Mouse (Mus musculus) limb, embryonic 10.5 days (tissue): ENCODE data around the gene Ralgapa2. TPM values are rescaled to one million over a fixed set of nuclear protein-coding genes. Genes with fewer than 3 reads are reported as not detected.

Source experiments
- DNase-seq: peaks from one replicate; pipeline ENCODE4 v3.0.0-alpha.2; 2017; ENCODE audit warnings: low spot score
- H3K27ac ChIP-seq: fragments of 300-500 bp; sonication (generic); 2 replicates; pipeline ENCODE4 v1.5.1; 2016; ENCODE audit warnings: mild to moderate bottlenecking
- H3K27me3 ChIP-seq: fragments of 300-500 bp; sonication (generic); 2 replicates; pipeline ENCODE4 v1.6.1; 2016; ENCODE audit warnings: low read depth, mild to moderate bottlenecking; ENCODE audit not compliant: poor library complexity, severe bottlenecking
- H3K36me3 ChIP-seq: fragments of 300-500 bp; sonication (generic); 2 replicates; pipeline ENCODE4 v1.6.1; 2016; ENCODE audit warnings: mild to moderate bottlenecking, moderate library complexity
- H3K4me1 ChIP-seq: fragments of 300-500 bp; sonication (generic); 2 replicates; pipeline ENCODE4 v1.6.1; 2016
- H3K4me3 ChIP-seq: fragments of 300-500 bp; sonication (generic); 2 replicates; pipeline ENCODE4 v1.5.1; 2016; ENCODE audit warnings: mild to moderate bottlenecking, moderate library complexity
- H3K9me3 ChIP-seq: fragments of 300-500 bp; sonication (generic); replicated peaks from 2 replicates; pipeline ENCODE4 v1.6.1; 2016; ENCODE audit warnings: mild to moderate bottlenecking
- WGBS: fragments of 180-500 bp; shearing (Covaris S2); methylation state at CpG from one replicate; pipeline ENCODE4 v1.1.7; 2016; 5-methylcytosine and 5-hydroxymethylcytosine counted together
- polyA plus RNA-seq: library from polyadenylated mRNA; unstranded; fragments of >200 nt; fragmentation: Nextera tagmentation; extraction: Ambion mirVana; gene quantifications from 2 replicates; pipeline ENCODE4 v1.2.1, GENCODE M21; 2016

The Ralgapa2 gene
- polyA plus RNA-seq, 1 experiment from 2014 or later, result 9.0 TPM

- no peak for DNase-seq
- H3K4me1 ChIP-seq, result no peaks in the 10 kb centered on the region
- H3K27me3 ChIP-seq, result no peaks in the 10 kb centered on the region
- no peaks in the 10 kb centered on the region for H3K9me3 ChIP-seq
- WGBS, result 90% methylated on average over 4 of the region's 4 CpGs
- H3K36me3 ChIP-seq, result no peaks in the 10 kb centered on the region
- no peak overlapping the region for H3K27ac ChIP-seq
- no peak overlapping the region for H3K4me3 ChIP-seq
Observed at GRCm38 (mm10) chr2:146524685-146525415, 12.7 kb upstream of the Ralgapa2 start.

DNA sequence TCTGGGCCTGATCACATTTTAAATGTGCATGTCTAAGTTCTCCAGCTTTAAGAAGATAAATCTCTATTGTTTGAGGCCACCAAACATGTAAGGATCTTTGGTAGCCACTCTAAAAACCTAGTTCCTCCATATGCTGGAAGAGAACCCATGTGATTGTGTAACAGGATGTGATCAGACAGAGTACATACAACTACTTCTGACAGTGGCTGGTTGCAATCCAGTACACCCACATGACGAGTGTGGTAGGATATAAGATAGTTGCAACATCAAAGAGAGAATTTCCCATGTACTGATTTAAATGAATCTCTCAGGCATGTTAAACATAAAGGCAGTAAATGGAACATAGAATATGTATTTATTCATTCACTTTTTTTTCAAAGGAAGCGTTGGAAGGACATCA is 4.8 kb upstream of the Ralgapa2 start:
- DNase-seq, result no peak
- H3K27ac ChIP-seq, result no peak overlapping the region
- 89% methylated on average over 2 of the region's 2 CpGs for WGBS
- no peaks in the 10 kb centered on the region for H3K9me3 ChIP-seq
- no peaks in the 10 kb centered on the region for H3K27me3 ChIP-seq
- no peaks in the 10 kb centered on the region for H3K36me3 ChIP-seq
- H3K4me1 ChIP-seq, result no peaks in the 10 kb centered on the region; the same call in 1 of the 2 replicates
- H3K4me3 ChIP-seq, result no peak overlapping the region

- no peak overlapping the region for H3K4me3 ChIP-seq
- no peaks in the 10 kb centered on the region for H3K36me3 ChIP-seq
- H3K9me3 ChIP-seq, result no peaks in the 10 kb centered on the region
- DNase-seq, result no peak
- H3K4me1 ChIP-seq, result peaks cover 9% of the 10 kb centered on the region
- H3K27me3 ChIP-seq, result no peaks in the 10 kb centered on the region
- 85% methylated on average over 2 of the region's 2 CpGs for WGBS
- H3K27ac ChIP-seq, result no peak overlapping the region
Observed at GRCm38 (mm10) chr2:146515081-146515480, 2.9 kb upstream of the Ralgapa2 start.

- whole genome bisulfite sequencing, result 81% methylated on average over 2 of the region's 2 CpGs
- Histone ChIP-seq H3K4me3 (peak overlapping the region; percentile 90), H3K4me1 (peaks cover 9% of the 10 kb centered on the region), H3K9me3 (no peaks in the 10 kb centered on the region), H3K27ac (0 out of 2 replicates have a peak overlapping the region, but pooled peaks have one; percentile 92), H3K27me3 (no peaks in the 10 kb centered on the region), H3K36me3 (no peaks in the 10 kb centered on the region)
- DNase-seq, result no peak
Observed at GRCm38 (mm10) chr2:146512581-146512920, 407 bp upstream of the Ralgapa2 start.

GRCm38 (mm10) chr2:146511401-146511865 is 711 bp downstream of the Ralgapa2 start:
- no peak for DNase-seq
- H3K4me1 ChIP-seq, result peaks cover 9% of the 10 kb centered on the region
- WGBS, result under 1% methylated on average over 21 of the region's 22 CpGs
- H3K27me3 ChIP-seq, result no peaks in the 10 kb centered on the region
- no peaks in the 10 kb centered on the region for H3K36me3 ChIP-seq
- no peaks in the 10 kb centered on the region for H3K9me3 ChIP-seq
- H3K27ac ChIP-seq, result peak overlapping the region; percentile 92
- peak overlapping the region; percentile 90 for H3K4me3 ChIP-seq

GRCm38 (mm10) chr2:146510780-146511179 is 1.4 kb downstream of the Ralgapa2 start:
- Histone ChIP-seq H3K9me3 (no peaks in the 10 kb centered on the region), H3K36me3 (no peaks in the 10 kb centered on the region), H3K27ac (no peak overlapping the region), H3K4me3 (peak overlapping the region; percentile 90), H3K4me1 (peaks cover 9% of the 10 kb centered on the region), H3K27me3 (no peaks in the 10 kb centered on the region)
- WGBS, result 36% methylated on average over 1 of the region's 1 CpGs
- DNase-seq, result peak; percentile 31

DNA sequence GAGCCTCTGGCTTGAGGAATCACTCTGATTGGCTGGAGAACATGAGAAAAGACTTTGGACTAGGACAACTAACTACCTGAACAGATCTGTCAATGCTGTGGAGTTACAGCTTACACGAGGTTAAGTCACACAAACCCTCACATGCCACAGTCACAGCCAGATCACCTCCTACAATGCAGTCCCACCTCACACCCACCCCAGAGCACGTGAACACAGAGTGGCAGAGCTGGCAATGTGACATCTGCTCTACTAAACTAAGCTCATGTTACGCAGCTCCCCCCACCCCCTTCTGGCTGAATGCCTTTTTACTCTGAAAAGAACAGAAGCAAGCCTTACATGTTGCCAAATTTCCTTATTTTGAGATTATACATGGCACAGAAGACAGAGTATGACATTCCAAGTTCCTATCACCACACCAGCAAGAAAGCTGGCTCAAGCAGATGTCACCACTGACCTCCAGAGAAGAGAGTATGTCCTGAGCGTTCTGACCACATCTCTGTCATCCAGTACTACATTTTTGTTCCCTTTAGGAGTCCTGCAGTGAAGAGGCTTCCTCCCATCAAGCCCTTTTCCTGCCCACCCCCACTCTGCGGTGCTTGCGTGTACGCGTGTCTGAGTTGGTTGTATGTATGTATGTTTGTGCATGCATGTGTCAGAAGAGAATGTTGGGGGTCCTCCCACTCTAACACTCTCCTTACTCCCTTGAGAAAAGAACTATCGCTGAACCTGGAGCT is 9.4 kb downstream of the Ralgapa2 start:
- Histone ChIP-seq H3K36me3 (no peaks in the 10 kb centered on the region), H3K27ac (no peak overlapping the region), H3K27me3 (no peaks in the 10 kb centered on the region), H3K4me3 (no peak overlapping the region), H3K9me3 (no peaks in the 10 kb centered on the region), H3K4me1 (peaks cover 10% of the 10 kb centered on the region)
- WGBS, result 76% methylated on average over 9 of the region's 9 CpGs
- DNase-seq, result no peak

- DNase-seq, result no peak
- no peaks in the 10 kb centered on the region for H3K36me3 ChIP-seq
- WGBS, result 98% methylated on average over 1 of the region's 1 CpGs
- peaks cover 10% of the 10 kb centered on the region for H3K4me1 ChIP-seq
- H3K27me3 ChIP-seq, result no peaks in the 10 kb centered on the region
- H3K27ac ChIP-seq, result no peak overlapping the region
- no peak overlapping the region for H3K4me3 ChIP-seq
- H3K9me3 ChIP-seq, result no peaks in the 10 kb centered on the region
Observed at GRCm38 (mm10) chr2:146500067-146500466, 12.1 kb downstream of the Ralgapa2 start.

DNA sequence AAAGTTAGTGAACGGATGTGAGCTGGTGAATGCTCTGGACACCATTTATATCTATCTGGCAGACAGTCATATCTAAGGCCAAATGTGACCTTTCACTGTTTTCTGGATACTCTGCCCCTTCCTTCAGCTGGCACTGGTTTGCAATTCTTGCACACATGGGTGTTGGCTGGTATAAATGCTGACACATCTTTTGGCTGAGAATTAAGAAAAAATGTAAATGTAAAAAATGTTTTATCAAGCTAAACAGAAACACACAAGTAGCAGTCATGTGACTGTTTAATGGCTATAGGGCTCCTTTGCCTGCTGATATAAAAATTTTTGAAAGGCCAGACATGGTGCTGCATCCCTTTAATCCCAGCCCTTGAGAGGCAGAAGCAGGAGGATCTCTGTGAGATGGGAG is 13.0 kb downstream of the Ralgapa2 start:
- no peak for DNase-seq
- WGBS, result 96% methylated on average over 1 of the region's 1 CpGs

GRCm38 (mm10) chr2:146498298-146498697 is 13.8 kb downstream of the Ralgapa2 start:
- H3K9me3 ChIP-seq, result no peaks in the 10 kb centered on the region
- no peak for DNase-seq
- WGBS, result 86% methylated on average over 6 of the region's 6 CpGs
- H3K27me3 ChIP-seq, result no peaks in the 10 kb centered on the region
- H3K4me3 ChIP-seq, result no peak overlapping the region
- H3K4me1 ChIP-seq, result peaks cover 10% of the 10 kb centered on the region
- H3K36me3 ChIP-seq, result no peaks in the 10 kb centered on the region
- no peak overlapping the region for H3K27ac ChIP-seq

More for the DNA sequence above, 13.0 kb downstream of the Ralgapa2 start:
- Histone ChIP-seq H3K27ac (no peak overlapping the region), H3K9me3 (no peaks in the 10 kb centered on the region), H3K4me1 (peaks cover 10% of the 10 kb centered on the region), H3K27me3 (no peaks in the 10 kb centered on the region), H3K36me3 (no peaks in the 10 kb centered on the region), H3K4me3 (no peak overlapping the region)

DNA sequence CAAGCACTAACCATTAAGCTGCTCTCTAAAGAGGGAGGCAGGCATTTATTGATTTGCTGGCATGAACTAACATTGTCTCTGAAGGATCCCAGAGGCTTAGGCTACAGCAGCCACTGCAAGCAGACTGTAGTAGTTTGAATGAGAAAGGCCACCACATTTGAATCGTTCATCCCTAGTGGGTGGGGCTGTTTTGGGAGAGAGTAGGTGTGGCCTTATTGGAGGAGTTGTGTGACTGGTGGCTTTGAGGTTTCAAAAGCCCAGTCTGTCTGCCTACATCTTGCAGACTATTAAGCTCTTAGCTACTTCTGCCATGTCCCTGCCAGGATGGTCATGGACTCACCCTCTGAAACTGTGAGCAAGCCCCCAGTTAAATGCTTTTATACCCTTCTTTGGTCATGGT is 15.1 kb downstream of the Ralgapa2 start:
- no peak for DNase-seq
- WGBS, result 52% methylated on average over 1 of the region's 1 CpGs

GRCm38 (mm10) chr2:146495781-146496180 is 16.4 kb downstream of the Ralgapa2 start:
- H3K27ac ChIP-seq, result no peak overlapping the region
- WGBS, result 96% methylated on average over 9 of the region's 9 CpGs

More for the DNA sequence above, 15.1 kb downstream of the Ralgapa2 start:
- H3K27ac ChIP-seq, result no peak overlapping the region
- H3K4me1 ChIP-seq, result no peaks in the 10 kb centered on the region
- no peak overlapping the region for H3K4me3 ChIP-seq
- H3K36me3 ChIP-seq, result no peaks in the 10 kb centered on the region
- no peaks in the 10 kb centered on the region for H3K27me3 ChIP-seq
- H3K9me3 ChIP-seq, result no peaks in the 10 kb centered on the region

GRCm38 (mm10) chr2:146493354-146493946 is 18.7 kb downstream of the Ralgapa2 start:
- Histone ChIP-seq H3K27me3 (no peaks in the 10 kb centered on the region), H3K4me3 (no peak overlapping the region), H3K4me1 (no peaks in the 10 kb centered on the region), H3K9me3 (no peaks in the 10 kb centered on the region), H3K27ac (no peak overlapping the region), H3K36me3 (no peaks in the 10 kb centered on the region)
- 88% methylated on average over 1 of the region's 1 CpGs for WGBS
- DNase-seq, result no peak

More at GRCm38 (mm10) chr2:146495781-146496180, 16.4 kb downstream of the Ralgapa2 start:
- no peak overlapping the region for H3K4me3 ChIP-seq
- no peaks in the 10 kb centered on the region for H3K4me1 ChIP-seq
- no peaks in the 10 kb centered on the region for H3K9me3 ChIP-seq
- DNase-seq, result no peak
- H3K36me3 ChIP-seq, result no peaks in the 10 kb centered on the region
- H3K27me3 ChIP-seq, result no peaks in the 10 kb centered on the region
